Mouse (Mus musculus) fat pad, adult 2 months (tissue): Measurements from ENCODE around the gene Cdk20.
"Not testable (repeated sequence)": the region's sequence is repeated elsewhere in the genome, so short reads cannot be mapped to it uniquely, and the experiment has no call there.

Source experiments
- DNase-seq: peaks from one replicate; pipeline ENCODE4 v3.0.0-alpha.2; 2011; ENCODE audit warnings: low read depth, low spot score; ENCODE audit errors: extremely low read depth

The Cdk20 gene

GRCm38 (mm10) chr13:64421952-64422606 is 10.0 kb upstream of the Cdk20 start:
- no peak for DNase-seq

- no peak for DNase-seq
These were observed 9.5 kb upstream of the Cdk20 start for GRCm38 (mm10) chr13:64422607-64422957.

GRCm38 (mm10) chr13:64424347-64424746 is 7.8 kb upstream of the Cdk20 start:
- no peak for DNase-seq

- DNase-seq, result no peak
These were observed 6.8 kb upstream of the Cdk20 start for GRCm38 (mm10) chr13:64425280-64425679.

- no peak for DNase-seq
These were observed 2.8 kb upstream of the Cdk20 start for GRCm38 (mm10) chr13:64429328-64429727.

GRCm38 (mm10) chr13:64437801-64438200 is 5.7 kb downstream of the Cdk20 start:
- no peak for DNase-seq

- DNase-seq, result no peak
These were observed 6.8 kb downstream of the Cdk20 start for GRCm38 (mm10) chr13:64438863-64439452.

GRCm38 (mm10) chr13:64439471-64439870 is 7.4 kb downstream of the Cdk20 start:
- no peak for DNase-seq

GRCm38 (mm10) chr13:64440592-64440991 is 8.5 kb downstream of the Cdk20 start:
- no peak for DNase-seq

- no peak for DNase-seq
These were observed 11.3 kb downstream of the Cdk20 start for GRCm38 (mm10) chr13:64443263-64443894.

- no peak for DNase-seq
These were observed 13.3 kb downstream of the Cdk20 start for GRCm38 (mm10) chr13:64445254-64445920.

- DNase-seq, result no peak
These were observed 15.8 kb downstream of the Cdk20 start for GRCm38 (mm10) chr13:64447947-64448346.

GRCm38 (mm10) chr13:64448729-64449128 is 16.6 kb downstream of the Cdk20 start:
- no peak for DNase-seq

GRCm38 (mm10) chr13:64450001-64450794 is 18.1 kb downstream of the Cdk20 start:
- no peak for DNase-seq

- DNase-seq, result not testable (repeated sequence)
These were observed 25.3 kb downstream of the Cdk20 start for GRCm38 (mm10) chr13:64457225-64457978.

- DNase-seq, result peak; percentile 67
These were observed 26.1 kb downstream of the Cdk20 start for GRCm38 (mm10) chr13:64458181-64458580.

GRCm38 (mm10) chr13:64462581-64462980 is 30.5 kb downstream of the Cdk20 start:
- DNase-seq, result no peak

- DNase-seq, result no peak
These were observed 33.1 kb downstream of the Cdk20 start for GRCm38 (mm10) chr13:64465166-64465565.

- DNase-seq, result no peak
These were observed 35.8 kb downstream of the Cdk20 start for GRCm38 (mm10) chr13:64467886-64468285.

- no peak for DNase-seq
These were observed 45.9 kb downstream of the Cdk20 start for GRCm38 (mm10) chr13:64477968-64478367.
